Mouse (Mus musculus): Measurements from ENCODE around the gene Mipol1. TPM values are rescaled to one million over a fixed set of nuclear protein-coding genes. Genes with fewer than 3 reads are reported as not detected.

Gene Mipol1
- polyA plus RNA-seq, 1 experiment: not detected

GRCm38 (mm10) chr12:57307337-57307736, 77.1 kb downstream of the Mipol1 start:
- H3K4me1 ChIP-seq (ENCODE audit: control insufficient read depth, insufficient read depth, low read length): no peaks in the 10 kb centered on the region
- WGBS: 97% methylated on average over 4 of the region's 4 CpGs
- no peak overlapping the region for H3K27ac ChIP-seq (ENCODE audit: insufficient read depth, low read depth, low read length)
- no peak overlapping the region for H3K4me3 ChIP-seq (ENCODE audit: insufficient read depth, low read depth, low read length)
- TF ChIP-seq POLR2A (IDR thresholded peaks at IDR 0.05; ENCODE audit: insufficient read depth, low read depth, low read length) (no peak), CTCF (IDR thresholded peaks at IDR 0.05; ENCODE audit: insufficient read depth, low read depth, low read length) (no peak)

DNA sequence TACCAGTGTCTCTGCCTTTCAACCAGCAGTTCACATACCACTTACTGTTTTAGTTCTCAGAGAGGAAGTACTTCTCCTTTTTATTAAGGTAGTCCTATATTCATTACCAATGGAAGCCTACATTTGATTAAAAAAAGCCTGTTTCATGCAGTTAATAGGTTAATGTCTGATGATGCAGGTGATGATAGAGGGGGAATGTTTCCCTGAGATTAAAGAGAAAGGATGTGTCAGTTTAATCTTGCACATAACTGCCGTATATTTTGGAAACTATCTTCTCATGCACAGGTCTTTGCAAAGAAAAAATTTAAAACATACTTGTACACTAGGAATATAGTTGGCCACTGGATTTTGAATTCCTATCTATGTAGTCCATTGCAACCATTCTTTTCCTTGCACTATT, 77.5 kb downstream of the Mipol1 start:
- H3K4me1 ChIP-seq (ENCODE audit: control insufficient read depth, insufficient read depth, low read length): no peaks in the 10 kb centered on the region
- H3K27ac ChIP-seq (ENCODE audit: insufficient read depth, low read depth, low read length): no peak overlapping the region
- 100% methylated on average over 1 of the region's 1 CpGs for WGBS
- TF ChIP-seq CTCF (IDR thresholded peaks at IDR 0.05; ENCODE audit: insufficient read depth, low read depth, low read length): no peak
- no peak overlapping the region for H3K4me3 ChIP-seq (ENCODE audit: insufficient read depth, low read depth, low read length)

DNA sequence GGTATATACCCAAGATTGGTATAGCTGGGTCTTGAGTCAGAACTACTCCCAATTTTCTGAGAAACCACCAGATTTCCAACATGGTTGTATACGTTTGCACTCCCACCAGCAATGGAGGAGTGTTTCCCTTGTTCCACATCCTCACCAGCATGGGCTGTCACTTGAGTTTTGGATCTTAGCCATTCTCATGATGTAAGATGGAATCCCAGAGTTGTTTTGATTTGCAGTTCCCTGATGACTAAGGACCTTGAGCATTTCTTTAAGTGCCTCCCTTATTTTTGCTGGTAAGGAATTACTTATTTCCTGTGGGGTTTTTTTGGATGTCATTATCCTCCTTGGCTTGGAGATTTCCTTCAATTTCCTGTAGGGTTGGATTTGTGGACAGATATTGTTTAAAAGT, 108.8 kb downstream of the Mipol1 start:
- no peak overlapping the region for H3K27ac ChIP-seq (ENCODE audit: insufficient read depth, low read depth, low read length)
- 93% methylated on average over 1 of the region's 1 CpGs for WGBS
- no peak for TF ChIP-seq CTCF (IDR thresholded peaks at IDR 0.05; ENCODE audit: insufficient read depth, low read depth, low read length)

DNA sequence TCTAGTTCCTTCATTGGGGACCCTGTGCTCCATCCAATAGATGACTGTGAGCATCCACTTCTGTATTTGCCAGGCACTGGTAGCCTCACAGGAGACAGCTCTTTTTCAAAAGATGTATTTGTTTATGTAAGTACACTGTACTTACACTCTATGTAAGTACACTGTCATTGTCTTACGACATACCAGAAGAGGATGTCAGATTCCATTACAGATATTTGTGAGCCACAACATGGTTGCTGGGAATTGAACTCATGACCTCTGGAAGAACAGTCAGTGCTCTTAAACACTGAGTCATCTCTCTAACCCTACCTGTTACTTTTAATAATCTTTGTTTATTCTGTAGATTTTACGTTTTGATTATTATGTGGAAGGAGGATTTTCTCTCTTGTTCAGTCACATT, 109.9 kb downstream of the Mipol1 start:
- 88% methylated on average over 2 of the region's 2 CpGs for WGBS

More for the DNA sequence above, 108.8 kb downstream of the Mipol1 start:
- H3K4me1 ChIP-seq (ENCODE audit: control insufficient read depth, insufficient read depth, low read length): no peaks in the 10 kb centered on the region
- no peak overlapping the region for H3K4me3 ChIP-seq (ENCODE audit: insufficient read depth, low read depth, low read length)

GRCm38 (mm10) chr12:57362732-57363131, 132.5 kb downstream of the Mipol1 start:
- TF ChIP-seq POLR2A (IDR thresholded peaks at IDR 0.05; ENCODE audit: insufficient read depth, low read depth, low read length) (no peak), CTCF (IDR thresholded peaks at IDR 0.05; ENCODE audit: insufficient read depth, low read depth, low read length) (no peak)
- no peak overlapping the region for H3K27ac ChIP-seq (ENCODE audit: insufficient read depth, low read depth, low read length)
- 68% methylated on average over 2 of the region's 2 CpGs for WGBS
- H3K4me1 ChIP-seq (ENCODE audit: control insufficient read depth, insufficient read depth, low read length): no peaks in the 10 kb centered on the region
- no peak overlapping the region for H3K4me3 ChIP-seq (ENCODE audit: insufficient read depth, low read depth, low read length)

More for the DNA sequence above, 109.9 kb downstream of the Mipol1 start:
- Histone ChIP-seq H3K27ac (ENCODE audit: insufficient read depth, low read depth, low read length) (no peak overlapping the region), H3K4me3 (ENCODE audit: insufficient read depth, low read depth, low read length) (no peak overlapping the region), H3K4me1 (ENCODE audit: control insufficient read depth, insufficient read depth, low read length) (no peaks in the 10 kb centered on the region)
- no peak for TF ChIP-seq POLR2A (IDR thresholded peaks at IDR 0.05; ENCODE audit: insufficient read depth, low read depth, low read length)
- TF ChIP-seq CTCF (IDR thresholded peaks at IDR 0.05; ENCODE audit: insufficient read depth, low read depth, low read length): no peak

DNA sequence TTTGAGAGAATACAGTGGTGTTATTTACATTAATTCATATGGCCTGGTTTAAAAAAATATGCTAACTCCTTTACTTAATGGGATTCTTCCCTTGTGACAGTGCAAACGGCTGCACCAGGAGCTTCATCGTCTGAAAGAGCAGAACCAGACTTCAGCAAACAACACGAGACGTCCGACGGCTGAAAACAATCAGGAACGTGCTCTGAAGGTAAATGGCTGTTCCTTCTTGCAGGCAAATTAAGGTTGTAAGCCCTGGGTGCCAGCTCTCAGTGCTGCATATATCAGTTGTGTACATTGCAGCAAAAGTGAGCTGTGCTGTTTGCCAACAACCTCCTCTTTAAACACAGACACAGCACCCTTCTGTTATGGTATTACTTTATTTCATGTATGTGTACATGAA, 133.8 kb downstream of the Mipol1 start:
- Histone ChIP-seq H3K4me1 (ENCODE audit: control insufficient read depth, insufficient read depth, low read length) (no peaks in the 10 kb centered on the region), H3K4me3 (ENCODE audit: insufficient read depth, low read depth, low read length) (no peak overlapping the region), H3K27ac (ENCODE audit: insufficient read depth, low read depth, low read length) (no peak overlapping the region)
- 65% methylated on average over 7 of the region's 7 CpGs for WGBS
- TF ChIP-seq POLR2A (IDR thresholded peaks at IDR 0.05; ENCODE audit: insufficient read depth, low read depth, low read length) (no peak), CTCF (IDR thresholded peaks at IDR 0.05; ENCODE audit: insufficient read depth, low read depth, low read length) (no peak)

- 96% methylated on average over 3 of the region's 3 CpGs for WGBS
- H3K4me3 ChIP-seq (ENCODE audit: insufficient read depth, low read depth, low read length): no peak overlapping the region
Measured at GRCm38 (mm10) chr12:57371790-57372547, 141.7 kb downstream of the Mipol1 start.

GRCm38 (mm10) chr12:57382797-57383196, 152.6 kb downstream of the Mipol1 start:
- 62% methylated on average over 6 of the region's 6 CpGs for WGBS
- Histone ChIP-seq H3K4me3 (ENCODE audit: insufficient read depth, low read depth, low read length) (no peak overlapping the region), H3K4me1 (ENCODE audit: control insufficient read depth, insufficient read depth, low read length) (no peaks in the 10 kb centered on the region), H3K27ac (ENCODE audit: insufficient read depth, low read depth, low read length) (no peak overlapping the region)
- TF ChIP-seq POLR2A (IDR thresholded peaks at IDR 0.05; ENCODE audit: insufficient read depth, low read depth, low read length) (no peak), CTCF (IDR thresholded peaks at IDR 0.05; ENCODE audit: insufficient read depth, low read depth, low read length) (no peak)

More at GRCm38 (mm10) chr12:57371790-57372547, 141.7 kb downstream of the Mipol1 start:
- H3K27ac ChIP-seq (ENCODE audit: insufficient read depth, low read depth, low read length): no peak overlapping the region
- no peaks in the 10 kb centered on the region for H3K4me1 ChIP-seq (ENCODE audit: control insufficient read depth, insufficient read depth, low read length)
- TF ChIP-seq CTCF (IDR thresholded peaks at IDR 0.05; ENCODE audit: insufficient read depth, low read depth, low read length) (no peak), POLR2A (IDR thresholded peaks at IDR 0.05; ENCODE audit: insufficient read depth, low read depth, low read length) (no peak)

GRCm38 (mm10) chr12:57387588-57388292, 157.5 kb downstream of the Mipol1 start:
- Histone ChIP-seq H3K4me1 (ENCODE audit: control insufficient read depth, insufficient read depth, low read length) (no peaks in the 10 kb centered on the region), H3K27ac (ENCODE audit: insufficient read depth, low read depth, low read length) (no peak overlapping the region), H3K4me3 (ENCODE audit: insufficient read depth, low read depth, low read length) (no peak overlapping the region)
- 91% methylated on average over 2 of the region's 2 CpGs for WGBS
- TF ChIP-seq POLR2A (IDR thresholded peaks at IDR 0.05; ENCODE audit: insufficient read depth, low read depth, low read length) (no peak), CTCF (IDR thresholded peaks at IDR 0.05; ENCODE audit: insufficient read depth, low read depth, low read length) (no peak)

All from olfactory bulb, adult 2 months (tissue).